Mouse (Mus musculus) CD4-positive, CD25-positive, alpha-beta regulatory T cell, adult 2 months (primary cell): ENCODE measurements around the gene Srp54c.

Experiments
- DNase-seq: peaks from one replicate; pipeline ENCODE4 v3.0.0-alpha.2; 2012; ENCODE audit warnings: low read depth, low spot score

Gene Srp54c

GRCm38 (mm10) chr12:55311841-55312240 is 81.9 kb downstream of the Srp54c start:
- no peak for DNase-seq
